Mouse (Mus musculus) stomach, adult 2 months (tissue): Measurements from ENCODE around the gene Gm32717. TPM values are rescaled to one million over a fixed set of nuclear protein-coding genes. Genes with fewer than 3 reads are reported as not detected.

ENCODE experiments used
- polyA plus RNA-seq: library from polyadenylated mRNA; depleted of rRNA; stranded (reverse); fragments of >200 nt; gene quantifications from 2 replicates; pipeline ENCODE4 v1.2.3, GENCODE M21; 2012; rRNA removed

Gm32717 gene
- polyA plus RNA-seq, result not detected in 2 replicates

GRCm38 (mm10) chr10:118240680-118241079 lies at the start of gene Gm32717:
Gm32717 (minus strand) TSS chr10:118240780.

DNA sequence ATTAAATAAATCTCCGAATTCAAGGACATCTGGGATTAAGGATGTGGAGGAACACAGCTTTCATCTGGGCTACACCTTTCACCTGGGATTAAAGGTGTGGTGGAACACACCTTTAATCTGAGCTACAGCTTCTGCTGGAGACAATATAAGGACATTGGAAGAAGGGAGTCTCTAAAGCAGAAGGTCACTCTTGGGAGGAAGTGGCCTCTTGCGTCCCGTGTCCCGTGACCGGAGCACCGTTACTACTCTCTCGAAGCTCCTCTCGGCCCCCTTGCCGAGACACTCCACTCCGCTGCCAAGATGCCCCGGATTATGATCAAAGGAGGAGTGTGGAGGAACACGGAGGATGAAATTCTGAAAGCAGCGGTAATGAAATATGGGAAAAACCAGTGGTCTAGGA lies 17.8 kb upstream of the Gm32717 start, which contains the start of gene Gm32802:
TSS of gene Gm32802 (plus strand) at position 301 of the 400 bp plus-strand sequence.

DNA sequence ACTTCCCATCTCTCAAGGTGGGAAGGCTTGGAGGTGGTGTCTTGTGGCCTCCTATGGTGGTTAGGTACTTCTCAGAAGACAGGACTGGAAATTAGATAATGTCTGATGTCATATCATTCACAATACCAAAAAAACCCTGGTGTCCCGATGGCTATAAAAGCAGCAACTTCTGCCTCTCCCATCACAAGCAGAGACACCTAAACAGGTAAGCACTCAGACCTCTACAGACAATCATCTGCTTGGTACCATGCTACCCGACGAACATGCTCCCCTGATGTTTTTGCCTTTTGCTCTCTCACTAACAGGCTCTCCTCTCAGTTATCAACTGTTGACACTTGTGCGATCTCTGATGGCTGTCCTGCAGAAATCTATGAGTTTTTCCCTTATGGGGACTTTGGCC lies 35.9 kb downstream of the Gm32717 start, which contains the start of gene Il22:
TSS of gene Il22 (plus strand) at position 301 of the 400 bp plus-strand sequence.

Other genes starting within 250 kb of the Gm32717 start
- 0.31 and 0.81 TPM in 2 replicates for gene Mdm1, start 99.0 kb downstream of the Gm32717 start, polyA plus RNA-seq
- not detected in 2 replicates for gene Il22, start 35.8 kb downstream of the Gm32717 start, polyA plus RNA-seq
- gene Gm32802, start 17.9 kb upstream of the Gm32717 start, polyA plus RNA-seq, result not detected in 2 replicates
- not detected in 2 replicates for gene Iltifb, start 54.3 kb upstream of the Gm32717 start, polyA plus RNA-seq
- gene Gm9040, start 86.2 kb upstream of the Gm32717 start, polyA plus RNA-seq, result not detected in 2 replicates
- not detected in 2 replicates for gene Gm9044, start 91.6 kb upstream of the Gm32717 start, polyA plus RNA-seq
- gene Gm9045, start 97.1 kb upstream of the Gm32717 start, polyA plus RNA-seq, result not detected in 2 replicates
- gene Gm9046, start 102.5 kb upstream of the Gm32717 start, polyA plus RNA-seq, result not detected in 2 replicates
- gene Gm9048, start 107.9 kb upstream of the Gm32717 start, polyA plus RNA-seq, result not detected in 2 replicates
- gene Gm9049, start 113.3 kb upstream of the Gm32717 start, polyA plus RNA-seq, result not detected in 2 replicates
- gene Ifng, start 200.3 kb upstream of the Gm32717 start, polyA plus RNA-seq, result not detected in 2 replicates